Mouse (Mus musculus) kidney, postnatal 4 days (tissue): Measurements from ENCODE around the gene Gnas.
"Not testable (repeated sequence)": the region's sequence is repeated elsewhere in the genome, so short reads cannot be mapped to it uniquely, and the experiment has no call there.

ENCODE experiments used
- DNase-seq, 2 experiments: peaks; one replicate each; pipeline ENCODE4 v3.0.0; 2021; ENCODE audit warnings: mixed read lengths in 2 of 2

Gene Gnas

GRCm38 (mm10) chr2:174328926-174329662 is 45.0 kb downstream of the Gnas start:
- peak; percentile 47 to 64 for DNase-seq

- DNase-seq: peak; percentile 88 to 94
Observed at GRCm38 (mm10) chr2:174329663-174330615, 45.8 kb downstream of the Gnas start.

- peak; percentile 82 to 90 for DNase-seq
Observed at GRCm38 (mm10) chr2:174330616-174331191, 46.6 kb downstream of the Gnas start.

- no peak for DNase-seq
Observed at GRCm38 (mm10) chr2:174331282-174332030, 47.3 kb downstream of the Gnas start.

- DNase-seq: peak in 1 of 2 experiments; percentile 30
Observed at GRCm38 (mm10) chr2:174333239-174333890, 49.2 kb downstream of the Gnas start.

GRCm38 (mm10) chr2:174334415-174334814 is 50.3 kb downstream of the Gnas start:
- DNase-seq: peak in 1 of 2 experiments; percentile 29

- DNase-seq: no peak
Observed at GRCm38 (mm10) chr2:174337275-174337674, 53.2 kb downstream of the Gnas start.

GRCm38 (mm10) chr2:174339701-174340100 is 55.6 kb downstream of the Gnas start:
- DNase-seq: no peak

GRCm38 (mm10) chr2:174340229-174340892 is 56.2 kb downstream of the Gnas start:
- DNase-seq: no peak

- peak in 1 of 2 experiments; percentile 7 for DNase-seq
Observed at GRCm38 (mm10) chr2:174340893-174341580, 56.9 kb downstream of the Gnas start.

- peak in 1 of 2 experiments; percentile 54 for DNase-seq
Observed at GRCm38 (mm10) chr2:174342793-174343400, 58.8 kb downstream of the Gnas start.

GRCm38 (mm10) chr2:174343566-174343965 is 59.4 kb downstream of the Gnas start:
- peak in 1 of 2 experiments; percentile 38 for DNase-seq

GRCm38 (mm10) chr2:174344003-174344655 is 60.0 kb downstream of the Gnas start:
- peak; percentile 79 to 89 for DNase-seq

- DNase-seq: no peak
Observed at GRCm38 (mm10) chr2:174344996-174345395, 60.9 kb downstream of the Gnas start.

- no peak for DNase-seq
Observed at GRCm38 (mm10) chr2:174346612-174346998, 62.5 kb downstream of the Gnas start, which contains the start of gene Gm20721. Gene Gm20721 (minus strand): TSS chr2:174346712.

- DNase-seq: not testable (repeated sequence)
Observed at GRCm38 (mm10) chr2:174346999-174347668, 63.0 kb downstream of the Gnas start.

- DNase-seq: no peak
Observed at GRCm38 (mm10) chr2:174358516-174358915, 74.4 kb downstream of the Gnas start.

- DNase-seq: no peak
Observed at GRCm38 (mm10) chr2:174359656-174360055, 75.5 kb downstream of the Gnas start.

- DNase-seq: no peak
Observed at GRCm38 (mm10) chr2:174366571-174366970, 82.5 kb downstream of the Gnas start.
